Mouse (Mus musculus) G1E (cell line): ENCODE results near the gene Ebf4. TPM values are rescaled to one million over a fixed set of nuclear protein-coding genes. Genes with fewer than 3 reads are reported as not detected.

Experiments used
- ATAC-seq: 2 replicates; pipeline ENCODE4 v1.8.0; 2016; ENCODE audit warnings: mild to moderate bottlenecking; ENCODE audit not compliant: insufficient number of reproducible peaks, poor library complexity, low FRiP score, severe bottlenecking; ENCODE audit errors: extremely low read depth
- DNase-seq: peaks from one replicate; pipeline ENCODE4 v3.0.0; 2012; ENCODE audit warnings: low spot score
- H3K27me3 ChIP-seq: 2 replicates; pipeline ENCODE4 v1.6.1; 2012; ENCODE audit warnings: mild to moderate bottlenecking, low read length, inconsistent platforms; ENCODE audit not compliant: insufficient read depth
- H3K36me3 ChIP-seq: replicated peaks from 2 replicates; pipeline ENCODE3; 2012; ENCODE audit warnings: mild to moderate bottlenecking, inconsistent platforms
- H3K4me1 ChIP-seq: 2 replicates; pipeline ENCODE4 v1.6.1; 2012; ENCODE audit warnings: low read depth, low read length, inconsistent platforms, mixed read lengths; ENCODE audit not compliant: insufficient read depth
- H3K4me3 ChIP-seq: 2 replicates; pipeline ENCODE4 v1.5.1; 2012; ENCODE audit warnings: low read depth, mild to moderate bottlenecking, inconsistent platforms, low read length, moderate library complexity, mixed read lengths
- H3K9me3 ChIP-seq: replicated peaks from 2 replicates; pipeline ENCODE4 v1.6.1; 2012; ENCODE audit warnings: inconsistent platforms
- CTCF ChIP-seq: IDR thresholded peaks from 2 replicates; pipeline ENCODE4 v1.5.1; 2012; ENCODE audit warnings: low read depth, low read length, inconsistent platforms, mixed read lengths
- GATA1 ChIP-seq: IDR thresholded peaks from 2 replicates; pipeline ENCODE4 v1.6.1; 2012; ENCODE audit warnings: borderline replicate concordance, low read length, inconsistent platforms, mixed read lengths
- GATA2 ChIP-seq: IDR thresholded peaks from 2 replicates; pipeline ENCODE4 v1.6.1; 2012; ENCODE audit warnings: low read depth, low read length, inconsistent platforms, borderline replicate concordance
- POLR2AphosphoS5 ChIP-seq: IDR thresholded peaks from 2 replicates; pipeline ENCODE4 v1.6.1; 2012; ENCODE audit warnings: low read depth, low read length, inconsistent platforms; ENCODE audit not compliant: insufficient replicate concordance
- TAL1 ChIP-seq: conservative IDR thresholded peaks from 2 replicates; pipeline ENCODE4 v1.6.1; 2012; ENCODE audit warnings: low read depth, low read length, inconsistent platforms, mixed read lengths
- polyA plus RNA-seq: library from polyadenylated mRNA; stranded (reverse); fragments of >175 nt; gene quantifications from 2 replicates; pipeline ENCODE4 v1.2.3, GENCODE M21; 2012
- total RNA-seq, 2 experiments: library from RNA; stranded (forward) in 1 of 2; stranded (reverse) in 1 of 2; fragments of 200-1000 nt in 1 of 2; fragments of >200 nt in 1 of 2; fragmentation: Nextera tagmentation in 1 of 2; gene quantifications; 2 replicates each; pipeline ENCODE4 v1.2.3; 2014 to 2017

Gene Ebf4
- total and polyA plus RNA-seq, 3 experiments = 0.83 TPM; not detected in 2

- no peaks in the 10 kb centered on the region for H3K27me3 ChIP-seq
- H3K4me1 ChIP-seq = peaks cover 74% of the 10 kb centered on the region
- H3K9me3 ChIP-seq = no peaks in the 10 kb centered on the region
- no peak for DNase-seq
- peaks cover 86% of the 10 kb centered on the region for H3K36me3 ChIP-seq
- H3K4me3 ChIP-seq = no peak overlapping the region; the same call in 1 of the 2 replicates
- no peak for ATAC-seq
- TF ChIP-seq TAL1 = no peak
- TF ChIP-seq CTCF = no peak
- TF ChIP-seq GATA2 = no peak
- TF ChIP-seq GATA1 = no peak
- TF ChIP-seq POLR2AphosphoS5 = no peak
Observed at GRCm38 (mm10) chr2:130279600-130280091, 15.3 kb upstream of the Ebf4 start.

- H3K9me3 ChIP-seq = no peaks in the 10 kb centered on the region
- DNase-seq = no peak
- H3K36me3 ChIP-seq = peaks cover 81% of the 10 kb centered on the region
- ATAC-seq = no peak
- H3K27me3 ChIP-seq = no peaks in the 10 kb centered on the region
- TF ChIP-seq TAL1 (no peak), POLR2AphosphoS5 (peak; percentile 86; the same call in 1 of the 2 replicates)
- peaks cover 75% of the 10 kb centered on the region for H3K4me1 ChIP-seq
- peak overlapping the region; percentile 5; the same call in 1 of the 2 replicates for H3K4me3 ChIP-seq
Observed at GRCm38 (mm10) chr2:130280224-130280623, 14.7 kb upstream of the Ebf4 start.

DNA sequence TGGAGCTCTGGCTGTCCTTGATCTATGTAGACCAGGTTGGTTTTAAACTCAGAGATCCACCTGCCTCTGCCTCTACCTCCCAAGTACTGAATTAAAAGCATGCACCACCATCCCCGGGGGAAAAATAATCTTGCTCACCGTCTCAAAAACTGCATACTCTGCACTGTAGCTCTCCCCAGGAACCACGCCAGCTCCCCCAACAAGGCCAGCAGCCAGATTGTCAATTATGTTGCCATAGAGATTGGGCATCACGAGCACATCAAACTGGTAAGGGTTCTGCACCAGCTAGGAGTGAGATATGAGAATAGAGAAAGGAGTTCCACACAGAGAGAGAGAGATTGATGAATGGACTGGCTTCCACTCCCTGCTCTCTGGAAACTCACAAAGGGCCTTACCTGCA lies 14.2 kb upstream of the Ebf4 start:
- Histone ChIP-seq H3K9me3 (no peaks in the 10 kb centered on the region), H3K4me1 (peaks cover 81% of the 10 kb centered on the region), H3K4me3 (no peak overlapping the region), H3K27me3 (no peaks in the 10 kb centered on the region), H3K36me3 (peaks cover 79% of the 10 kb centered on the region)
- DNase-seq (no peak), ATAC-seq (no peak)
- TF ChIP-seq GATA2 (no peak), CTCF (no peak), TAL1 (no peak), POLR2AphosphoS5 (no peak)

GRCm38 (mm10) chr2:130283854-130284654 lies 10.9 kb upstream of the Ebf4 start, which contains the start of gene Idh3b:
Gene Idh3b, minus strand, starts transcription at chr2:130284547.
- peaks cover 53% of the 10 kb centered on the region for H3K4me1 ChIP-seq
- H3K9me3 ChIP-seq = no peaks in the 10 kb centered on the region
- ATAC-seq = peak; percentile 66
- peak; percentile 82 for DNase-seq
- no peaks in the 10 kb centered on the region for H3K27me3 ChIP-seq
- no peak for TF ChIP-seq POLR2AphosphoS5
- TF ChIP-seq GATA1 = no peak
- no peak for TF ChIP-seq CTCF
- TF ChIP-seq GATA2 = no peak
- TF ChIP-seq TAL1 = no peak
- peak within 1 kb of the TSS; percentile 97 for H3K4me3 ChIP-seq
- peaks cover 60% of the 10 kb centered on the region for H3K36me3 ChIP-seq

DNA sequence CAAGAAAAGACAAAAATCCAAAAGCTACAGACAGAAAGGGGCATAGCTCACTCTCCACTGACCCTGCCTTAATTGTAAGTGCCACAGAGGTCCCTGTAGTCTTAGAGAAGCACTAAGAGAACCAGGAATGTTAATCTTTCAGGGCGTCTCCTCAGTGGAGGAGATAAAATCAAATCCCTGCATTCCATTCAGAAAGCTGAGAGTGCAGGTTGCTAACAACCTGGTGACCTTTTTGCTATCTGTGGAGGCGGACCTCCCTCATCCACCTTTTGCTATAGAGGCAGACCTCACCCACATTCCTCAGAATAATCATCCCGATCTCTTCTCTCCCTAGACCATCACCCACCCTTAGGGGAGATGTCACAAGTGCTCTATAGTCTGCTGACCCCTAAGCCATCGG lies 5.9 kb upstream of the Ebf4 start:
- no peaks in the 10 kb centered on the region for H3K9me3 ChIP-seq
- no peak overlapping the region for H3K4me3 ChIP-seq
- peaks cover 19% of the 10 kb centered on the region for H3K36me3 ChIP-seq
- H3K27me3 ChIP-seq = peaks cover 9% of the 10 kb centered on the region; the same call in 1 of the 2 replicates
- no peak for DNase-seq
- no peak for TF ChIP-seq POLR2AphosphoS5
- no peak for TF ChIP-seq CTCF
- no peak for TF ChIP-seq GATA1
- TF ChIP-seq TAL1 = no peak
- no peak for TF ChIP-seq GATA2
- no peak for ATAC-seq
- peaks cover 20% of the 10 kb centered on the region for H3K4me1 ChIP-seq

- Histone ChIP-seq H3K27me3 (peaks cover 26% of the 10 kb centered on the region), H3K36me3 (peaks cover 11% of the 10 kb centered on the region), H3K4me3 (no peak overlapping the region), H3K9me3 (peaks cover 7% of the 10 kb centered on the region; the same call in 1 of the 2 replicates), H3K4me1 (peaks cover 17% of the 10 kb centered on the region)
- no peak for ATAC-seq
- DNase-seq = no peak
- no peak for TF ChIP-seq GATA2
- no peak for TF ChIP-seq TAL1
- TF ChIP-seq GATA1 = no peak
- no peak; the same call in 1 of the 2 replicates for TF ChIP-seq CTCF
Observed at GRCm38 (mm10) chr2:130291434-130291833, 3.5 kb upstream of the Ebf4 start.
